Mouse (Mus musculus): ENCODE measurements around the gene Itsn2. TPM values are rescaled to one million over a fixed set of nuclear protein-coding genes. Genes with fewer than 3 reads are reported as not detected.

Itsn2 gene
- polyA plus RNA-seq, 1 experiment from 2014 or later = 13.0 TPM

DNA sequence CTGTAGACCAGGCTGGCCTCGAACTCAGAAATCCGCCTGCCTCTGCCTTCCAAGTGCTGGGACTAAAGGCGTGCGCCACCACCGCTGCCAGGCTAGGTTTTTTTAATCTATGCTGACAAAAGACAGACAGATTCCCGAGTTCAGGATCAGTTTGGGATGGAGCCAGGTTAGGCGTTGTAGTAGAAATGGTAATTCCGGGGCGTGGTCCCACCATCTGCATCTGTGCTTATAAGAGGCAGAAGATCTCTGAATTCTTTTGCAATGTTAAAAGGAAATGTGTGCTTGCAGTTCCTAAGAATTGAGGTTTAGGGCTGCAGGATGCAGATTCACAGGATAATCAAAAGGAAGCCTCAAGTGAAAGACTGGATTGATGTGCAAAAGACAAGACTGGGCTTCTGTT is 35.5 kb upstream of the Itsn2 start:
- ATAC-seq (no peak), DNase-seq (ENCODE audit: low spot score) (no peak)
- WGBS = 82% methylated on average over 9 of the region's 9 CpGs
- Histone ChIP-seq H3K36me3 (ENCODE audit: control insufficient read depth, insufficient read depth, low read length) (no peaks in the 10 kb centered on the region), H3K27ac (ENCODE audit: low read depth, low read length) (no peak overlapping the region), H3K4me2 (ENCODE audit: low read length) (no peak overlapping the region), H3K4me3 (ENCODE audit: low read depth, low read length) (no peak overlapping the region), H3K9me3 (replicated peaks; ENCODE audit: control insufficient read depth, low read length) (no peaks in the 10 kb centered on the region), H3K4me1 (ENCODE audit: control insufficient read depth, insufficient read depth, low read length) (no peaks in the 10 kb centered on the region), H3K9ac (ENCODE audit: low read length) (no peak overlapping the region), H3K27me3 (replicated peaks; ENCODE audit: control insufficient read depth, insufficient read depth, low read length) (no peaks in the 10 kb centered on the region)

DNA sequence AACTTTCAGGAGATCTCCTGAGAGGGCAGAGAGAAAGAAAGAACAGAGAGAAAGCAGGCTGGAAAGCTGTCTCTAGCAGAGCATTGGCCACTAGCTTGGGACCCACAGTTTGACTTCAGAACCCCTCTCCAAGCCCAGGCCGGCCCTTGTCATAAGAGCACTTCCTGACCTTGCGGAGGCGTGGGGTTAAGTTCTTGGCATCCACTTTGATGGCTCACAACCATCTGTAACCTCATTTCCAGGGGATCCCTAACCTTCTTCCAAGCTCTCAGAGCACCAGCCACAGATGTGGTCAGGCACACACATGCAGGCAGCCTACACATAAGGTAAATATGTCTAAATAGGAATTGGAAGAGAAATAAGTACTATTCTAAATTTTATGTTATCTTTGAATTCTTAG is 35.0 kb upstream of the Itsn2 start:
- H3K27ac ChIP-seq (ENCODE audit: low read depth, low read length) = no peak overlapping the region
- WGBS = 82% methylated on average over 3 of the region's 3 CpGs
- no peaks in the 10 kb centered on the region for H3K36me3 ChIP-seq (ENCODE audit: control insufficient read depth, insufficient read depth, low read length)
- H3K27me3 ChIP-seq (replicated peaks; ENCODE audit: control insufficient read depth, insufficient read depth, low read length) = no peaks in the 10 kb centered on the region
- ATAC-seq (no peak), DNase-seq (ENCODE audit: low spot score) (no peak)
- no peak overlapping the region for H3K9ac ChIP-seq (ENCODE audit: low read length)
- H3K4me3 ChIP-seq (ENCODE audit: low read depth, low read length) = no peak overlapping the region
- H3K9me3 ChIP-seq (replicated peaks; ENCODE audit: control insufficient read depth, low read length) = no peaks in the 10 kb centered on the region
- no peak overlapping the region for H3K4me2 ChIP-seq (ENCODE audit: low read length)
- H3K4me1 ChIP-seq (ENCODE audit: control insufficient read depth, insufficient read depth, low read length) = no peaks in the 10 kb centered on the region

DNA sequence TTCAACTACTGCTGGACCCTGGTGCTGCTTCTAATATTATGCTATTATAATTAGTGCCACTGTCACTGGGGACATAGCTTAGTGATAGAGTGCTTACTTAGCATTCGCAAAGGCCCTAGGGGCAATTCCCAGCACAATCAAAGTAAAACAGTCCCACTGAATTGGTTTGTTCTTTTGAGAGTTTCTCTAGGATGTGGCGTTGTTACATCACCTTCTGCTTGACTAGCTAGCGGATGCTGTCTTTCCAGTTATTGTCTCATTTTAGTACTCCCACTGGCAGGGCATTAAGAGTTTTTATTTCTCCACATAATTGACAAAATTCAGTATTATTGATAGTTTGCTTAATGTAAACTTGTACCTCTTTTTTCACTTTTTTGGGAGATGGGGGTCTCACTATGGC is 34.4 kb upstream of the Itsn2 start:
- no peak for ATAC-seq
- H3K4me3 ChIP-seq (ENCODE audit: low read depth, low read length) = no peak overlapping the region
- no peak overlapping the region for H3K4me2 ChIP-seq (ENCODE audit: low read length)
- no peaks in the 10 kb centered on the region for H3K4me1 ChIP-seq (ENCODE audit: control insufficient read depth, insufficient read depth, low read length)
- no peaks in the 10 kb centered on the region for H3K9me3 ChIP-seq (replicated peaks; ENCODE audit: control insufficient read depth, low read length)
- WGBS = 69% methylated on average over 3 of the region's 3 CpGs
- no peak overlapping the region for H3K9ac ChIP-seq (ENCODE audit: low read length)
- no peaks in the 10 kb centered on the region for H3K27me3 ChIP-seq (replicated peaks; ENCODE audit: control insufficient read depth, insufficient read depth, low read length)
- H3K27ac ChIP-seq (ENCODE audit: low read depth, low read length) = no peak overlapping the region
- H3K36me3 ChIP-seq (ENCODE audit: control insufficient read depth, insufficient read depth, low read length) = no peaks in the 10 kb centered on the region
- no peak for DNase-seq (ENCODE audit: low spot score)

DNA sequence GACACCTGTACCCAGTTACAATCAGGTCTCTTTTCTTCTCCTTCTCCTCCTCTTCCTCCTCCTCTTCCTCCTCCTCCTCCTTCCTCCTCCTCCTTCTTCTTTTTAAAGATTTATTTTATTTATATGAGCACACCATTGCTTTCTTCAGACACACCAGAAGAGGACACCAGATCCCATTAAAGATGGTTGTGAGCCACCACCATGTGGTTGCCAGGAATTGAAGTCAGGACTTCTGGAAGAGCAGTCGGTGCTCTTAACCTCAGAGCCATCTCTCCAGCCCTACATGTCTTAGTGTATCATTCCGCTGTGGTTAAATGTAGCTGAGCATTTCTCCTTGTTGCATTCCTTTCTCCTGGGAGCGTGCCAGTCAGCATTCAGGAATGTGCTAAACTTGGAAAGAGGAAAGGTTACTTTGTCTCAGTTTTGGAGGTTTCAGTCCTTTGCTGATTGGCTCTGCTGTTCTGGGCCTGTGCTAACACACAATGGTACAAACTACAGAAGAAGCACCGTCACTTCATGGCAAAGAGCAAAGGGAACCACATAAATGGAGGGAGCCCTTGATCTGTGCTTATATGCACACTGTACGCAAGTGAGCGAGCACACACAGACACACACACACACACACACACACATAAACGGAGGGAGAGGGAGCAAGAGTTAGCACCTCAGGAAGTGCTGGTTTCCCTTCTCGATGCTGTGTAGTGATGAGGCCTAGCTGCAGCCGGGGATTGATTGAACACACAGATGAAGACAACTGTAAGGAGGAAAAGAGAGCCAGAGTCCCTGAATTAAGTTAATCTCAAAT is 33.8 kb upstream of the Itsn2 start:
- no peaks in the 10 kb centered on the region for H3K27me3 ChIP-seq (replicated peaks; ENCODE audit: control insufficient read depth, insufficient read depth, low read length)
- WGBS = 79% methylated on average over 9 of the region's 9 CpGs
- DNase-seq (ENCODE audit: low spot score) = no peak
- no peak overlapping the region for H3K27ac ChIP-seq (ENCODE audit: low read depth, low read length)
- H3K4me3 ChIP-seq (ENCODE audit: low read depth, low read length) = no peak overlapping the region
- no peaks in the 10 kb centered on the region for H3K4me1 ChIP-seq (ENCODE audit: control insufficient read depth, insufficient read depth, low read length)
- no peaks in the 10 kb centered on the region for H3K9me3 ChIP-seq (replicated peaks; ENCODE audit: control insufficient read depth, low read length)
- H3K4me2 ChIP-seq (ENCODE audit: low read length) = no peak overlapping the region
- H3K36me3 ChIP-seq (ENCODE audit: control insufficient read depth, insufficient read depth, low read length) = no peaks in the 10 kb centered on the region
- H3K9ac ChIP-seq (ENCODE audit: low read length) = no peak overlapping the region
- ATAC-seq = no peak

DNA sequence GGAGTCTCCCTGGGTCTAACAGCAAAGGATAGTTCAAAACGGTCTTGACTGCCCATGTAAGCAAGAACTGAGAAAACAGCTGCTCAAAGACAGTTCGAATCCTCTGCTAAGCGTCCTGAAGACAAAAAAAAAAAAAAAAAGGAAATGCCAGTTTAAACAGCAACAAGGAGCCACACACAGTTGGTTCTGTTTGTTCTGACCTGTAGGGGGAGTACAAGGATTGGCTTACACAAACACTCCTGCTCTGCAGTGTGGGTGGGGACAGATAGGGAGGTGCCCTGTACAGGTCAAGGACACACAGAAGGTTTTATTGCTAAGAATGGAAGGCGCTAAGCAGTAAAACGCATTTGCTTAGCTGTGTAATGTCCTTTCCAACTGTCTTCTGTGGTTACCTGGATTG is 20.6 kb upstream of the Itsn2 start:
- ATAC-seq (no peak), DNase-seq (ENCODE audit: low spot score) (peak; percentile 63)
- Histone ChIP-seq H3K27ac (ENCODE audit: low read depth, low read length) (no peak overlapping the region), H3K9me3 (replicated peaks; ENCODE audit: control insufficient read depth, low read length) (no peaks in the 10 kb centered on the region), H3K9ac (ENCODE audit: low read length) (no peak overlapping the region), H3K36me3 (ENCODE audit: control insufficient read depth, insufficient read depth, low read length) (no peaks in the 10 kb centered on the region), H3K4me1 (ENCODE audit: control insufficient read depth, insufficient read depth, low read length) (no peaks in the 10 kb centered on the region), H3K27me3 (replicated peaks; ENCODE audit: control insufficient read depth, insufficient read depth, low read length) (no peaks in the 10 kb centered on the region), H3K4me2 (ENCODE audit: low read length) (no peak overlapping the region), H3K4me3 (ENCODE audit: low read depth, low read length) (no peak overlapping the region)
- 35% methylated on average over 5 of the region's 5 CpGs for WGBS

DNA sequence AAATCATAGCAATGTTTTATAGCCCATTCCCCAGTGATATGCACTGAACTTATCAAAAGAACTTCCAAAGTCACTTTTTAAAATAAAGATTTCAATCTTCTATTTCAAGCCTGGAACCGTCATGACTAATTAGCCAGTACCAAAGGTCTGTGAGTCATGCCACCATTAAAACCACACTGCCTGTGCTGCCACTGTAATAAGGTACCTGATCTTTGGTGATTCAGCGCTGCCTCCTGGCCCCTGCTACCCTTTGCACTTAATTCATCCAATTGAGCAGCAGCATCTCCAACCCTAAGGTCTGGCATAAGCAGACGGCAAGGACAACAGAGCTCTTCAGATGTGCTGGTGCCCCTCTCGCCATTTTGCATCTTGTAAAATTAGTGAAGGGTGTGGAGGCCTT is 18.4 kb upstream of the Itsn2 start:
- Histone ChIP-seq H3K27me3 (replicated peaks; ENCODE audit: control insufficient read depth, insufficient read depth, low read length) (no peaks in the 10 kb centered on the region), H3K4me1 (ENCODE audit: control insufficient read depth, insufficient read depth, low read length) (no peaks in the 10 kb centered on the region), H3K9ac (ENCODE audit: low read length) (no peak overlapping the region), H3K4me3 (ENCODE audit: low read depth, low read length) (no peak overlapping the region), H3K27ac (ENCODE audit: low read depth, low read length) (no peak overlapping the region), H3K9me3 (replicated peaks; ENCODE audit: control insufficient read depth, low read length) (no peaks in the 10 kb centered on the region), H3K36me3 (ENCODE audit: control insufficient read depth, insufficient read depth, low read length) (no peaks in the 10 kb centered on the region), H3K4me2 (ENCODE audit: low read length) (no peak overlapping the region)
- DNase-seq (ENCODE audit: low spot score) (no peak), ATAC-seq (no peak)
- WGBS = 83% methylated on average over 4 of the region's 4 CpGs

DNA sequence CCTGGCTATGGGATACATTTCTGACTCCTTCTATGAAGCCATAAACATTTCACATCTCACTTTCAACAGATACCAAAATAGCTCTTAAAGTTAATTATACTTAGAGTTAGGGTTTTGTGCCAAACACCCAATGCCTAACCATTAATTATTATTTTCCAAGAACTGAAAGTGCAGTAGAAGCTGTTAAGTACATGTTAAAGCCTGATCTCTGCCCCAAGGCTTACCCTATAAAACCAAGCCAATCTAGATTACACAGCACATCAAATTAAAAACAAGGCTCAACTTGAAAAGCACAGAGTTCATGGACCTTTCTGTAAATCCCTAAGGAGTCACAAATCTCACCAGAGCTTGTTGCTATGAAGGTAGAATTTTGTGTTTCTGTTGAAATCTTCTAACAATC is 10.1 kb upstream of the Itsn2 start:
- H3K4me2 ChIP-seq (ENCODE audit: low read length) = no peak overlapping the region
- H3K9me3 ChIP-seq (replicated peaks; ENCODE audit: control insufficient read depth, low read length) = no peaks in the 10 kb centered on the region
- no peak for ATAC-seq
- no peak overlapping the region for H3K4me3 ChIP-seq (ENCODE audit: low read depth, low read length)
- H3K9ac ChIP-seq (ENCODE audit: low read length) = no peak overlapping the region
- H3K27me3 ChIP-seq (replicated peaks; ENCODE audit: control insufficient read depth, insufficient read depth, low read length) = no peaks in the 10 kb centered on the region
- H3K27ac ChIP-seq (ENCODE audit: low read depth, low read length) = no peak overlapping the region
- no peaks in the 10 kb centered on the region for H3K36me3 ChIP-seq (ENCODE audit: control insufficient read depth, insufficient read depth, low read length)
- DNase-seq (ENCODE audit: low spot score) = no peak
- H3K4me1 ChIP-seq (ENCODE audit: control insufficient read depth, insufficient read depth, low read length) = no peaks in the 10 kb centered on the region

DNA sequence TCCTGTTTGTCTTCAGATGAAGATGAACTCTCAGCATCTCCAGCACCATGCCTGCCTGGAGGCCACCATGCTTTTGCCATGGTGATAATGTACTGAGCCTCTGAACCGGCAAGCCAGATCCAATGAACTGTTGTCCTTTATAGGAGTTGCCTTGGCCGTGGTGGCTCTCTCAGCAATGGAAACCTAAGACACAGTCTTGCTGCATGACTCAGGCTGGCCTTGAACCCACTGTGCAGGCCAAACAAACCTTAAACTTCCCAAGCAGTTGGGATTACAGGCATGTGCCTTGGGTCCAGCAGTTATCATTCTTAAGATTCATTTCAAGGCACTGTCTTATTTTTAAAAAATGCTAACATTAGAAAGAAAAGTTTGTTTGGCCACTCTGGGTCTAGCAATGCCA is 4.6 kb upstream of the Itsn2 start:
- no peak overlapping the region for H3K4me3 ChIP-seq (ENCODE audit: low read depth, low read length)
- no peaks in the 10 kb centered on the region for H3K4me1 ChIP-seq (ENCODE audit: control insufficient read depth, insufficient read depth, low read length)
- no peak for ATAC-seq
- no peaks in the 10 kb centered on the region for H3K27me3 ChIP-seq (replicated peaks; ENCODE audit: control insufficient read depth, insufficient read depth, low read length)
- H3K27ac ChIP-seq (ENCODE audit: low read depth, low read length) = no peak overlapping the region
- 79% methylated on average over 2 of the region's 2 CpGs for WGBS
- no peaks in the 10 kb centered on the region for H3K36me3 ChIP-seq (ENCODE audit: control insufficient read depth, insufficient read depth, low read length)
- H3K4me2 ChIP-seq (ENCODE audit: low read length) = no peak overlapping the region
- DNase-seq (ENCODE audit: low spot score) = no peak
- H3K9me3 ChIP-seq (replicated peaks; ENCODE audit: control insufficient read depth, low read length) = no peaks in the 10 kb centered on the region
- no peak overlapping the region for H3K9ac ChIP-seq (ENCODE audit: low read length)

DNA sequence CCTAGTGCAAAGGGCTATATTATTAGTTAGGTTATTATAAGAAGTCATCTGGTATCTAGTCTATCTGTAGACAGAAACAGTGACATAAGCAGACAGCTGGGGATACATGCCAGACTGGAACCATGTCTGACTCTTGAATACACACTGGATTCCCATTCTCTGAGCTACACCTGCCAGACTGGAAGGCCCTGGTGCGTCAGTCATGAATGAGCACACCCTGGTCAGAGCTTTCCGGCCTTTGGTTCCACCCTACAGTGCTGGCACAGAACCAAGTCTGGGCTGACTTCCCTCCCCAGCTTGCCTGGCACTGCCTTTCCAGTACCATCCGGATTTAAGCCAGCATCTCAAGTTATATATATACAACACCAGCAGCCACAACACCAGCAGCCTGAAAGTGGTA is 3.8 kb upstream of the Itsn2 start:
- no peaks in the 10 kb centered on the region for H3K27me3 ChIP-seq (replicated peaks; ENCODE audit: control insufficient read depth, insufficient read depth, low read length)
- no peak overlapping the region for H3K27ac ChIP-seq (ENCODE audit: low read depth, low read length)
- no peak overlapping the region for H3K4me2 ChIP-seq (ENCODE audit: low read length)
- no peak overlapping the region for H3K9ac ChIP-seq (ENCODE audit: low read length)
- H3K4me1 ChIP-seq (ENCODE audit: control insufficient read depth, insufficient read depth, low read length) = no peaks in the 10 kb centered on the region; the same call in 1 of the 2 replicates
- no peak for ATAC-seq
- WGBS = 71% methylated on average over 3 of the region's 3 CpGs
- H3K4me3 ChIP-seq (ENCODE audit: low read depth, low read length) = no peak overlapping the region
- DNase-seq (ENCODE audit: low spot score) = peak; percentile 24
- H3K9me3 ChIP-seq (replicated peaks; ENCODE audit: control insufficient read depth, low read length) = no peaks in the 10 kb centered on the region
- no peaks in the 10 kb centered on the region for H3K36me3 ChIP-seq (ENCODE audit: control insufficient read depth, insufficient read depth, low read length)

Data from forebrain, embryonic 14.5 days (tissue).